Mouse (Mus musculus) CD4-positive, CD25-positive, alpha-beta regulatory T cell (primary cell): Measurements from ENCODE around the gene Pih1h3b. TPM values are rescaled to one million over a fixed set of nuclear protein-coding genes. Genes with fewer than 3 reads are reported as not detected.

Experiments used
- polyA plus RNA-seq: library from polyadenylated mRNA; unstranded; fragments of 100-300 nt; shearing (Covaris generic); gene quantifications from one replicate; pipeline ENCODE4 v1.2.1, GENCODE M21; 2017

Pih1h3b gene
- not detected for polyA plus RNA-seq

GRCm38 (mm10) chrX:140062135-140062975 lies at the start of gene Pih1h3b, which contains the start of gene Nup62cl:
Gene Pih1h3b, plus strand, starts transcription at chrX:140062879.
Gene Nup62cl, minus strand, starts transcription at chrX:140062712.

Other genes with a start within 250 kb of the Pih1h3b start
- 0.20 TPM for gene Morc4, start 191.2 kb upstream of the Pih1h3b start, polyA plus RNA-seq
- 9.1 TPM for gene Rbm41, start 64.3 kb upstream of the Pih1h3b start, polyA plus RNA-seq
- gene Nup62cl, start 167 bp upstream of the Pih1h3b start, polyA plus RNA-seq = not detected